Mouse (Mus musculus) small intestine, adult 10 weeks (tissue): Measurements from ENCODE around the gene Galnt17. TPM values are rescaled to one million over a fixed set of nuclear protein-coding genes. Genes with fewer than 3 reads are reported as not detected.

Experiments
- polyA plus RNA-seq: library from polyadenylated mRNA; stranded (reverse); fragments of 350-450 nt; fragmentation: Illumina TruSeq; extraction: RNeasy Lipid Tissue Mini Kit (QIAGEN cat#74804); gene quantifications from one replicate; pipeline ENCODE4 v1.2.3, GENCODE M21; 2014; ENCODE audit warnings: low replicate concordance

Gene Galnt17
- 0.07 TPM for polyA plus RNA-seq

GRCm38 (mm10) chr5:131308397-131308796 lies at the start of gene Galnt17:
Gene Galnt17 (minus strand): TSS chr5:131308497.

